Mouse (Mus musculus) G1E (cell line): ENCODE measurements around the gene Ifi206.

ENCODE experiments used
- CTCF ChIP-seq: IDR thresholded peaks from 2 replicates; pipeline ENCODE4 v1.5.1; 2012; ENCODE audit warnings: low read depth, low read length, inconsistent platforms, mixed read lengths
- GATA1 ChIP-seq: IDR thresholded peaks from 2 replicates; pipeline ENCODE4 v1.6.1; 2012; ENCODE audit warnings: borderline replicate concordance, low read length, inconsistent platforms, mixed read lengths
- TAL1 ChIP-seq: conservative IDR thresholded peaks from 2 replicates; pipeline ENCODE4 v1.6.1; 2012; ENCODE audit warnings: low read depth, low read length, inconsistent platforms, mixed read lengths

DNA sequence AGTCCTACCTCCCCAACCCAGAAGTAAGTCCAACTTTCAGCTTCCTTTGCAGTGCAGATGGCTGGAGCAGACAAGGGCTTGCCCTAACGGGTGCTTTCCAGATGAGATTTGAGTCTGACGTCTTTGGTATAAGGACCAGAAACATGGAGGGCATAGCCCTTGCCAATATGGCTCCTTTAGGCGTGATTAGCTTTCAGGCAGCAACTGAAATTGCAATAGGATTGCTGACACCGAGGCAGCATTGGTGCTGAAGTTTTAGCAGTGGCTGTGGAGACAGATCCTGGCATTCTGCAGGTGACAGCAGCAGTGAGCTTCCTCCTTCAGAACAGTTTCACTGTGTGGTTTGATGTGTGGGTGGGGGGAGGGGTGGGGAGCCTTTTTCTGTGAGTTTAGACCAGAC lies 49.6 kb downstream of the Ifi206 start:
- TF ChIP-seq CTCF, result no peak
- TF ChIP-seq TAL1, result no peak
- no peak for TF ChIP-seq GATA1
